Mouse (Mus musculus) brain, embryonic 14.5 days (tissue): ENCODE measurements at regions not wholly inside any gene's neighbourhood (a gene's known extent, or its start where the extent isn't known, plus 50 kb on each side); places are given as distances from the start of the nearest gene placed in this dataset.

Experiments
- CTCF ChIP-seq: fragments of 200-500 bp; IDR thresholded peaks from 2 replicates; pipeline ENCODE4 v1.5.1; 2012; ENCODE audit warnings: inconsistent platforms, mild to moderate bottlenecking, moderate library complexity, borderline replicate concordance; ENCODE audit not compliant: insufficient read depth, insufficient read length; ENCODE audit errors: extremely low read depth
- POLR2A ChIP-seq: fragments of 200-500 bp; IDR thresholded peaks from 2 replicates; pipeline ENCODE4 v1.6.1; 2012; ENCODE audit warnings: mild to moderate bottlenecking, inconsistent platforms, borderline replicate concordance; ENCODE audit not compliant: poor library complexity, insufficient read depth, insufficient read length, severe bottlenecking; ENCODE audit errors: extremely low read depth

GRCm38 (mm10) chr13:52709580-52709979 is 126.6 kb downstream of the Syk start:
- TF ChIP-seq POLR2A (no peak), CTCF (no peak)
